Mouse (Mus musculus) testis, postnatal 14 days (tissue): Measurements from ENCODE around the gene Ankrd28.
A peak's percentile ranks its signal among the peaks of the same experiment; 100 is the strongest.

Source experiments
- DNase-seq: peaks from one replicate; pipeline ENCODE4 v3.0.0; 2021; ENCODE audit warnings: low spot score

Gene Ankrd28

GRCm38 (mm10) chr14:31665566-31665940, 164.9 kb downstream of the Ankrd28 start:
- DNase-seq, result no peak

- no peak for DNase-seq
These were observed 165.4 kb downstream of the Ankrd28 start for GRCm38 (mm10) chr14:31664903-31665565.

- DNase-seq, result no peak
These were observed 166.2 kb downstream of the Ankrd28 start for GRCm38 (mm10) chr14:31664100-31664902.

GRCm38 (mm10) chr14:31663376-31664099, 166.9 kb downstream of the Ankrd28 start:
- no peak for DNase-seq

- DNase-seq, result peak; percentile 53
These were observed 167.8 kb downstream of the Ankrd28 start for GRCm38 (mm10) chr14:31662555-31663211.

- peak; percentile 76 for DNase-seq
These were observed 168.5 kb downstream of the Ankrd28 start for GRCm38 (mm10) chr14:31661671-31662554.

GRCm38 (mm10) chr14:31660312-31661093, 169.9 kb downstream of the Ankrd28 start:
- DNase-seq, result peak; percentile 45

- peak; percentile 55 for DNase-seq
These were observed 170.8 kb downstream of the Ankrd28 start for GRCm38 (mm10) chr14:31659501-31660181.

GRCm38 (mm10) chr14:31658126-31658680, 172.2 kb downstream of the Ankrd28 start:
- no peak for DNase-seq

- peak; percentile 54 for DNase-seq
These were observed 173.4 kb downstream of the Ankrd28 start for GRCm38 (mm10) chr14:31656857-31657645.

- DNase-seq, result no peak
These were observed 174.1 kb downstream of the Ankrd28 start for GRCm38 (mm10) chr14:31656386-31656785.

- DNase-seq, result no peak
These were observed 175.0 kb downstream of the Ankrd28 start for GRCm38 (mm10) chr14:31655406-31655805.

GRCm38 (mm10) chr14:31654816-31655215, 175.6 kb downstream of the Ankrd28 start:
- no peak for DNase-seq

GRCm38 (mm10) chr14:31653101-31653875, 177.2 kb downstream of the Ankrd28 start:
- DNase-seq, result no peak

- no peak for DNase-seq
These were observed 177.8 kb downstream of the Ankrd28 start for GRCm38 (mm10) chr14:31652624-31653023.

GRCm38 (mm10) chr14:31652106-31652505, 178.3 kb downstream of the Ankrd28 start:
- DNase-seq, result no peak

GRCm38 (mm10) chr14:31651206-31651605, 179.2 kb downstream of the Ankrd28 start:
- DNase-seq, result no peak

GRCm38 (mm10) chr14:31650347-31650746, 180.1 kb downstream of the Ankrd28 start:
- no peak for DNase-seq
